Mouse (Mus musculus): Measurements from ENCODE around the gene Syne3. TPM values are rescaled to one million over a fixed set of nuclear protein-coding genes. Genes with fewer than 3 reads are reported as not detected.
A peak's percentile ranks its signal among the peaks of the same experiment; 100 is the strongest.

Gene Syne3
- total RNA-seq, 2 experiments from 2014 or later = 0.82 to 1.4 TPM

- intact Hi-C loops (cut with DNase I) = loop anchor here (5.0 to 10.0 kb wide), 3 partner anchors 100 to 493 kb away; partner anchors contain the start of gene Dicer1
- DNase-seq = no peak
Observed at GRCm38 (mm10) chr12:104935144-104935543, 74.5 kb downstream of the Syne3 start.

- no peak for DNase-seq
- intact Hi-C loops (cut with DNase I) = loop anchor here (10.0 kb wide), 2 partner anchors 99 to 179 kb away; partner anchors contain the start of gene Dicer1
Observed at GRCm38 (mm10) chr12:104933800-104934199, 75.8 kb downstream of the Syne3 start.

GRCm38 (mm10) chr12:104933217-104933616, 76.4 kb downstream of the Syne3 start:
- no peak for DNase-seq
- intact Hi-C loops (cut with DNase I) = loop anchor here (10.0 kb wide), 2 partner anchors 98 to 178 kb away; partner anchors contain the start of gene Dicer1

GRCm38 (mm10) chr12:104925765-104926164, 83.8 kb downstream of the Syne3 start:
- intact Hi-C loops (cut with DNase I) = no loop called here
- no peak for DNase-seq

- intact Hi-C loops (cut with DNase I) = no loop called here
- DNase-seq = no peak
Observed at GRCm38 (mm10) chr12:104925035-104925434, 84.6 kb downstream of the Syne3 start.

- intact Hi-C loops (cut with DNase I) = no loop called here
- no peak for DNase-seq
Observed at GRCm38 (mm10) chr12:104924546-104924945, 85.1 kb downstream of the Syne3 start.

GRCm38 (mm10) chr12:104923948-104924388, 85.6 kb downstream of the Syne3 start:
- intact Hi-C loops (cut with DNase I) = no loop called here
- DNase-seq = no peak

- intact Hi-C loops (cut with DNase I) = no loop called here
- no peak for DNase-seq
Observed at GRCm38 (mm10) chr12:104922647-104923046, 87.0 kb downstream of the Syne3 start.

- no peak for DNase-seq
- intact Hi-C loops (cut with DNase I) = no loop called here
Observed at GRCm38 (mm10) chr12:104921071-104921470, 88.5 kb downstream of the Syne3 start.

- no peak for DNase-seq
- intact Hi-C loops (cut with DNase I) = no loop called here
Observed at GRCm38 (mm10) chr12:104919247-104919646, 90.4 kb downstream of the Syne3 start.

- intact Hi-C loops (cut with DNase I) = no loop called here
- DNase-seq = no peak
Observed at GRCm38 (mm10) chr12:104917927-104918326, 91.7 kb downstream of the Syne3 start.

- intact Hi-C loops (cut with DNase I) = no loop called here
- DNase-seq = no peak
Observed at GRCm38 (mm10) chr12:104917297-104917696, 92.3 kb downstream of the Syne3 start.

GRCm38 (mm10) chr12:104916776-104917175, 92.8 kb downstream of the Syne3 start:
- no peak for DNase-seq
- intact Hi-C loops (cut with DNase I) = no loop called here

- DNase-seq = no peak
- intact Hi-C loops (cut with DNase I) = no loop called here
Observed at GRCm38 (mm10) chr12:104915681-104916080, 93.9 kb downstream of the Syne3 start.

GRCm38 (mm10) chr12:104912990-104913389, 96.6 kb downstream of the Syne3 start:
- intact Hi-C loops (cut with DNase I) = no loop called here
- no peak for DNase-seq

GRCm38 (mm10) chr12:104912281-104912933, 97.2 kb downstream of the Syne3 start:
- DNase-seq = peak; percentile 42
- intact Hi-C loops (cut with DNase I) = no loop called here

- intact Hi-C loops (cut with DNase I) = no loop called here
- DNase-seq = no peak
Observed at GRCm38 (mm10) chr12:104909750-104910149, 99.9 kb downstream of the Syne3 start.

GRCm38 (mm10) chr12:104908986-104909385, 100.6 kb downstream of the Syne3 start:
- intact Hi-C loops (cut with DNase I) = no loop called here
- DNase-seq = no peak

GRCm38 (mm10) chr12:104908024-104908781, 101.4 kb downstream of the Syne3 start:
- no peak for DNase-seq
- intact Hi-C loops (cut with DNase I) = no loop called here

GRCm38 (mm10) chr12:104907133-104907532, 102.5 kb downstream of the Syne3 start:
- DNase-seq = no peak
- intact Hi-C loops (cut with DNase I) = no loop called here

- no peak for DNase-seq
- intact Hi-C loops (cut with DNase I) = no loop called here
Observed at GRCm38 (mm10) chr12:104904138-104904537, 105.5 kb downstream of the Syne3 start.

Data from left cerebral cortex, postnatal 4 days (tissue).